Mouse (Mus musculus): Measurements from ENCODE around the gene Gm10985. TPM values are rescaled to one million over a fixed set of nuclear protein-coding genes. Genes with fewer than 3 reads are reported as not detected.

The Gm10985 gene
- polyA plus RNA-seq (2015; fragmentation: Nextera tagmentation; extraction: Ambion mirVana) = not detected in 2 replicates

GRCm38 (mm10) chr3:53844786-53845185 lies at the start of gene Gm10985:
TSS of gene Gm10985 (plus strand) at chr3:53845086.
- no peak for TF ChIP-seq EP300 (IDR thresholded peaks at IDR 0.05)
- TF ChIP-seq CTCF (IDR thresholded peaks at IDR 0.05) = no peak
- Histone ChIP-seq H3K36me3 (ENCODE audit: insufficient read depth, low read length) (no peaks in the 10 kb centered on the region), H3K4me3 (ENCODE audit: low read depth, low read length) (no peak within 1 kb of the TSS), H3K9me3 (ENCODE audit: low read length) (no peaks in the 10 kb centered on the region), H3K9ac (replicated peaks; ENCODE audit: low read depth) (no peak within 1 kb of the TSS), H3K4me2 (replicated peaks; ENCODE audit: low read depth, low read length) (no peak within 1 kb of the TSS), H3K4me1 (ENCODE audit: insufficient read depth, low read depth, low read length) (no peaks in the 10 kb centered on the region), H3K27ac (ENCODE audit: low read length) (no peak within 1 kb of the TSS), H3K27me3 (replicated peaks; ENCODE audit: insufficient read depth, low read length) (no peaks in the 10 kb centered on the region)
- no peak for ATAC-seq
- WGBS = 78% methylated on average over 2 of the region's 2 CpGs
- no peak for DNase-seq (ENCODE audit: low spot score)

GRCm38 (mm10) chr3:53796933-53797332 lies 48.0 kb upstream of the Gm10985 start:
- no peaks in the 10 kb centered on the region for H3K36me3 ChIP-seq (ENCODE audit: insufficient read depth, low read length)
- no peak overlapping the region for H3K9ac ChIP-seq (replicated peaks; ENCODE audit: low read depth)
- TF ChIP-seq CTCF (IDR thresholded peaks at IDR 0.05) (no peak), EP300 (IDR thresholded peaks at IDR 0.05) (no peak)
- DNase-seq (ENCODE audit: low spot score) = no peak
- WGBS = 69% methylated on average over 1 of the region's 1 CpGs
- no peaks in the 10 kb centered on the region for H3K27me3 ChIP-seq (replicated peaks; ENCODE audit: insufficient read depth, low read length)
- no peak for ATAC-seq
- no peak overlapping the region for H3K27ac ChIP-seq (ENCODE audit: low read length)
- no peaks in the 10 kb centered on the region for H3K9me3 ChIP-seq (ENCODE audit: low read length)
- no peak overlapping the region for H3K4me2 ChIP-seq (replicated peaks; ENCODE audit: low read depth, low read length)
- no peaks in the 10 kb centered on the region for H3K4me1 ChIP-seq (ENCODE audit: insufficient read depth, low read depth, low read length)
- H3K4me3 ChIP-seq (ENCODE audit: low read depth, low read length) = no peak overlapping the region

GRCm38 (mm10) chr3:53799671-53800070 lies 45.2 kb upstream of the Gm10985 start:
- DNase-seq (ENCODE audit: low spot score) (no peak), ATAC-seq (no peak)
- Histone ChIP-seq H3K9me3 (ENCODE audit: low read length) (no peaks in the 10 kb centered on the region), H3K9ac (replicated peaks; ENCODE audit: low read depth) (no peak overlapping the region), H3K4me2 (replicated peaks; ENCODE audit: low read depth, low read length) (no peak overlapping the region), H3K36me3 (ENCODE audit: insufficient read depth, low read length) (no peaks in the 10 kb centered on the region), H3K27me3 (replicated peaks; ENCODE audit: insufficient read depth, low read length) (no peaks in the 10 kb centered on the region), H3K4me3 (ENCODE audit: low read depth, low read length) (no peak overlapping the region), H3K27ac (ENCODE audit: low read length) (no peak overlapping the region), H3K4me1 (ENCODE audit: insufficient read depth, low read depth, low read length) (no peaks in the 10 kb centered on the region)
- TF ChIP-seq EP300 (IDR thresholded peaks at IDR 0.05) = no peak
- TF ChIP-seq CTCF (IDR thresholded peaks at IDR 0.05) = no peak
- 52% methylated on average over 2 of the region's 2 CpGs for WGBS

- ATAC-seq (no peak), DNase-seq (ENCODE audit: low spot score) (no peak)
- Histone ChIP-seq H3K27ac (ENCODE audit: low read length) (no peak overlapping the region), H3K36me3 (ENCODE audit: insufficient read depth, low read length) (no peaks in the 10 kb centered on the region), H3K27me3 (replicated peaks; ENCODE audit: insufficient read depth, low read length) (no peaks in the 10 kb centered on the region), H3K9me3 (ENCODE audit: low read length) (no peaks in the 10 kb centered on the region), H3K4me2 (replicated peaks; ENCODE audit: low read depth, low read length) (no peak overlapping the region), H3K9ac (replicated peaks; ENCODE audit: low read depth) (no peak overlapping the region), H3K4me3 (ENCODE audit: low read depth, low read length) (no peak overlapping the region), H3K4me1 (ENCODE audit: insufficient read depth, low read depth, low read length) (no peaks in the 10 kb centered on the region)
- no peak for TF ChIP-seq CTCF (IDR thresholded peaks at IDR 0.05)
- no peak for TF ChIP-seq EP300 (IDR thresholded peaks at IDR 0.05)
- 65% methylated on average over 7 of the region's 7 CpGs for WGBS
Measured at GRCm38 (mm10) chr3:53813421-53813977, 31.4 kb upstream of the Gm10985 start.

GRCm38 (mm10) chr3:53834238-53834637 lies 10.6 kb upstream of the Gm10985 start:
- Histone ChIP-seq H3K9me3 (ENCODE audit: low read length) (no peaks in the 10 kb centered on the region), H3K27ac (ENCODE audit: low read length) (no peak overlapping the region), H3K9ac (replicated peaks; ENCODE audit: low read depth) (no peak overlapping the region), H3K4me1 (ENCODE audit: insufficient read depth, low read depth, low read length) (no peaks in the 10 kb centered on the region), H3K4me3 (ENCODE audit: low read depth, low read length) (no peak overlapping the region), H3K36me3 (ENCODE audit: insufficient read depth, low read length) (no peaks in the 10 kb centered on the region), H3K27me3 (replicated peaks; ENCODE audit: insufficient read depth, low read length) (no peaks in the 10 kb centered on the region), H3K4me2 (replicated peaks; ENCODE audit: low read depth, low read length) (no peak overlapping the region)
- no peak for ATAC-seq
- WGBS = 72% methylated on average over 2 of the region's 2 CpGs
- no peak for TF ChIP-seq EP300 (IDR thresholded peaks at IDR 0.05)
- no peak for TF ChIP-seq CTCF (IDR thresholded peaks at IDR 0.05)
- no peak for DNase-seq (ENCODE audit: low spot score)

- H3K4me3 ChIP-seq (ENCODE audit: low read depth, low read length) = no peak overlapping the region
- WGBS = 56% methylated on average over 7 of the region's 7 CpGs
- no peaks in the 10 kb centered on the region for H3K27me3 ChIP-seq (replicated peaks; ENCODE audit: insufficient read depth, low read length)
- TF ChIP-seq EP300 (IDR thresholded peaks at IDR 0.05) (no peak), CTCF (IDR thresholded peaks at IDR 0.05) (no peak)
- ATAC-seq (no peak), DNase-seq (ENCODE audit: low spot score) (no peak)
- no peak overlapping the region for H3K4me2 ChIP-seq (replicated peaks; ENCODE audit: low read depth, low read length)
- no peak overlapping the region for H3K27ac ChIP-seq (ENCODE audit: low read length)
- no peaks in the 10 kb centered on the region for H3K36me3 ChIP-seq (ENCODE audit: insufficient read depth, low read length)
- H3K4me1 ChIP-seq (ENCODE audit: insufficient read depth, low read depth, low read length) = no peaks in the 10 kb centered on the region
- H3K9ac ChIP-seq (replicated peaks; ENCODE audit: low read depth) = no peak overlapping the region
- no peaks in the 10 kb centered on the region for H3K9me3 ChIP-seq (ENCODE audit: low read length)
Measured at GRCm38 (mm10) chr3:53846206-53846928, 1.5 kb downstream of the Gm10985 start.

Data from lung, postnatal 0 days (tissue).